Mouse (Mus musculus): Measurements from ENCODE around the gene Lrpprc.
A peak's percentile ranks its signal among the peaks of the same experiment; 100 is the strongest.

Gene Lrpprc

GRCm38 (mm10) chr17:84713563-84714164 is 76.9 kb downstream of the Lrpprc start:
- DNase-seq, result no peak

- no peak for DNase-seq
Measured at GRCm38 (mm10) chr17:84709403-84709851, 81.2 kb downstream of the Lrpprc start.

GRCm38 (mm10) chr17:84708818-84709217 is 81.8 kb downstream of the Lrpprc start:
- DNase-seq, result no peak

- no peak for DNase-seq
Measured at GRCm38 (mm10) chr17:84707407-84707806, 83.2 kb downstream of the Lrpprc start.

- DNase-seq, result peak; percentile 12 to 13
Measured at GRCm38 (mm10) chr17:84698727-84699126, 91.9 kb downstream of the Lrpprc start.

- DNase-seq, result no peak
Measured at GRCm38 (mm10) chr17:84696537-84696936, 94.1 kb downstream of the Lrpprc start.

GRCm38 (mm10) chr17:84693741-84694140 is 96.8 kb downstream of the Lrpprc start:
- DNase-seq, result no peak

GRCm38 (mm10) chr17:84690111-84690510 is 100.5 kb downstream of the Lrpprc start:
- DNase-seq, result no peak

- no peak for DNase-seq
Measured at GRCm38 (mm10) chr17:84689316-84689715, 101.3 kb downstream of the Lrpprc start.

- no peak for DNase-seq
Measured at GRCm38 (mm10) chr17:84688834-84689233, 101.8 kb downstream of the Lrpprc start.

GRCm38 (mm10) chr17:84687994-84688393 is 102.6 kb downstream of the Lrpprc start:
- no peak for DNase-seq

GRCm38 (mm10) chr17:84685286-84685685 is 105.3 kb downstream of the Lrpprc start:
- DNase-seq, result no peak

- no peak for DNase-seq
Measured at GRCm38 (mm10) chr17:84684284-84684683, 106.3 kb downstream of the Lrpprc start.

GRCm38 (mm10) chr17:84682734-84683717 is 107.6 kb downstream of the Lrpprc start, which contains the start of gene Abcg5:
TSS of gene Abcg5 (minus strand) at chr17:84683011.
- DNase-seq, result no peak

- no peak for DNase-seq
Measured at GRCm38 (mm10) chr17:84681670-84682069, 108.9 kb downstream of the Lrpprc start.

GRCm38 (mm10) chr17:84677595-84677994 is 113.0 kb downstream of the Lrpprc start:
- no peak for DNase-seq

- DNase-seq, result no peak
Measured at GRCm38 (mm10) chr17:84675951-84676366, 114.6 kb downstream of the Lrpprc start, which contains the start of gene Abcg8. TSS of gene Abcg8 (plus strand) at chr17:84676302.

- DNase-seq, result no peak
Measured at GRCm38 (mm10) chr17:84675204-84675603, 115.4 kb downstream of the Lrpprc start.

- DNase-seq, result no peak
Measured at GRCm38 (mm10) chr17:84674048-84674447, 116.5 kb downstream of the Lrpprc start.

- DNase-seq, result no peak
Measured at GRCm38 (mm10) chr17:84672376-84673369, 117.9 kb downstream of the Lrpprc start.

- DNase-seq, result no peak
Measured at GRCm38 (mm10) chr17:84667848-84668247, 122.7 kb downstream of the Lrpprc start.

- no peak for DNase-seq
Measured at GRCm38 (mm10) chr17:84665691-84666090, 124.9 kb downstream of the Lrpprc start.
